Mouse (Mus musculus) limb, embryonic 13.5 days (tissue): ENCODE results near the gene Olfr1105. TPM values are rescaled to one million over a fixed set of nuclear protein-coding genes. Genes with fewer than 3 reads are reported as not detected.

Experiments used
- ATAC-seq: fragments of 200-750 bp; cut with Nextera tagmentation; 2 replicates; pipeline ENCODE4 v1.8.0; 2017; ENCODE audit warnings: low read depth, moderate number of reproducible peaks, moderate TSS enrichment; ENCODE audit not compliant: low FRiP score
- H3K27ac ChIP-seq: fragments of 300-500 bp; sonication (generic); 2 replicates; pipeline ENCODE4 v1.5.1; 2015; ENCODE audit warnings: inconsistent platforms, mild to moderate bottlenecking, moderate library complexity
- H3K27me3 ChIP-seq: fragments of 300-500 bp; sonication (generic); 2 replicates; pipeline ENCODE4 v1.6.1; 2015; ENCODE audit warnings: mild to moderate bottlenecking, inconsistent platforms
- H3K36me3 ChIP-seq: fragments of 300-500 bp; sonication (generic); 2 replicates; pipeline ENCODE4 v1.6.1; 2015; ENCODE audit warnings: inconsistent platforms, mild to moderate bottlenecking, moderate library complexity
- H3K4me1 ChIP-seq: fragments of 300-500 bp; sonication (generic); 2 replicates; pipeline ENCODE4 v1.6.1; 2015; ENCODE audit warnings: inconsistent platforms
- H3K4me2 ChIP-seq: fragments of 300-500 bp; sonication (generic); replicated peaks from 2 replicates; pipeline ENCODE4 v1.6.1; 2015; ENCODE audit warnings: inconsistent platforms, mild to moderate bottlenecking, moderate library complexity
- H3K4me3 ChIP-seq: fragments of 300-500 bp; sonication (generic); 2 replicates; pipeline ENCODE4 v1.5.1; 2015; ENCODE audit warnings: moderate library complexity, mild to moderate bottlenecking, inconsistent platforms
- H3K9ac ChIP-seq: fragments of 300-500 bp; sonication (generic); 2 replicates; pipeline ENCODE4 v1.6.1; 2015; ENCODE audit warnings: mild to moderate bottlenecking, inconsistent platforms
- H3K9me3 ChIP-seq: fragments of 300-500 bp; sonication (generic); 2 replicates; pipeline ENCODE4 v1.6.1; 2016; ENCODE audit warnings: inconsistent platforms
- WGBS: fragments of 180-500 bp; shearing (Covaris S2); methylation state at CpG from one replicate; pipeline ENCODE4 v1.1.7; 2015; 5-methylcytosine and 5-hydroxymethylcytosine counted together
- polyA plus RNA-seq: library from polyadenylated mRNA; unstranded; fragments of >200 nt; fragmentation: Nextera tagmentation; extraction: Ambion mirVana; gene quantifications from 2 replicates; pipeline ENCODE4 v1.2.1, GENCODE M21; 2015

The Olfr1105 gene
- not detected in 2 replicates for polyA plus RNA-seq

DNA sequence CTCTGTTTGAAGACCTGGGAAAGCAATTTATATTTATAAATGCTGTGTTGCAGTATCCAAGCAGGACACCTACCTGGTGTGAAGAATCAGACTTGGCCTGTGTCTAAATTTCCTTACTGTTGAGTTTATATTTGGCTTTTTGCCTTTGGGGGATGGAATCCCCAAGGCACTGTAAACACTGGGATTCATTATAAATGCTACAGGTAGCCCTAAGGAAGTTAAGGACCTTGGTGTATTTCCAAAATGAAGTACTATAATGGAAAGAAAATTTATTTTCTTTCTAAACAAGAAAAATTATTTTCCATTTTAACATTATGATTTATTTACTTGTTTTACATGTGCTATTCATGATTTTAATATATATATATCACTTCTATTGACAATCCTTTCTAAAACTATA is at the start of gene Olfr1105:
Gene Olfr1105 (minus strand): TSS at position 101 of the 400 bp plus-strand sequence.
- no peaks in the 10 kb centered on the region for H3K27me3 ChIP-seq
- no peaks in the 10 kb centered on the region for H3K36me3 ChIP-seq
- no peak for ATAC-seq
- H3K27ac ChIP-seq = no peak within 1 kb of the TSS
- no peaks in the 10 kb centered on the region for H3K9me3 ChIP-seq
- no peak within 1 kb of the TSS for H3K9ac ChIP-seq
- no peak within 1 kb of the TSS for H3K4me2 ChIP-seq
- H3K4me3 ChIP-seq = no peak within 1 kb of the TSS
- no peaks in the 10 kb centered on the region for H3K4me1 ChIP-seq

DNA sequence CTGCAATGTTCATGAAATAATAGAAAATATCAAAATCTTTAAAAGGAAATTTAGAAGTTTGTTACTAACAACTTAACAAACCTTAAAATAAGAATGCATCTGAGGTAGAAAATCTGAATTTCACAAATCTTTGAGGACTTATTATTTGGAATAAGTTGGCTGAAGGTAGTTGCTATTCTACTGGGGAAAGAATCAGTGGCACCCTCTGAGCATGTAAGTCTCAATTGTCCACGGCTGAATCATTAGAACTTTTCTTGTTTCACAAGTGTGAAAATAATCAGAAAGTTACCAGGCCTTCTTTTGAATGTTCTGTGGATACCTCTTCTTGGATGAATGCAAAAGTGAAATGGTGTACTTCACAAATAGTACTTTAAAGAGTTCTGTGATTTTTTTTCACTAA is 39.4 kb upstream of the Olfr1105 start, which contains the start of gene Olfr1107:
Gene Olfr1107 (minus strand): TSS at position 101 of the 400 bp plus-strand sequence.
- H3K4me3 ChIP-seq = no peak within 1 kb of the TSS
- H3K4me2 ChIP-seq = no peak within 1 kb of the TSS
- ATAC-seq = no peak
- no peaks in the 10 kb centered on the region for H3K9me3 ChIP-seq
- H3K36me3 ChIP-seq = no peaks in the 10 kb centered on the region
- no peak within 1 kb of the TSS for H3K9ac ChIP-seq
- no peak within 1 kb of the TSS for H3K27ac ChIP-seq
- no peaks in the 10 kb centered on the region for H3K27me3 ChIP-seq
- WGBS = 83% methylated on average over 1 of the region's 1 CpGs
- H3K4me1 ChIP-seq = no peaks in the 10 kb centered on the region

DNA sequence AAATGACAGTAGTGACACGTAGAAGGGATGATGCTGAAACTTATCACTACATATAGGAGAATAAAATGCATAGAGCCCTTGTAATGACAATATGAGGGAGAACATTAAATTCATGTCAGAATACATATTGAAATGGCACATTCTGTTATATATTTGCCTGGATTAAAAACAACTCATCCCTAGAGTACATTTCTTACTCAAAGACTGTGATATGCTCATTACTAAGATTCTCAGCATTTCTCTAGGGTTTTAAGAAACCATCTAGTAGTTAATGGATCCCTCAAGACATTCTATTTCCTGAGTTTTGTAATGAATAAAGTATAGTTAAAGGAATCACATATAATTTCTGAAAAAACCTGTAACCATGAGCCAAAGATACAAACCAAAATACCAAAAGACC is 15.8 kb upstream of the Olfr1105 start, which contains the start of gene Olfr1106:
Gene Olfr1106 (minus strand): TSS at position 101 of the 400 bp plus-strand sequence.
- Histone ChIP-seq H3K4me2 (no peak within 1 kb of the TSS), H3K4me3 (no peak within 1 kb of the TSS), H3K27ac (no peak within 1 kb of the TSS), H3K4me1 (no peaks in the 10 kb centered on the region), H3K27me3 (no peaks in the 10 kb centered on the region), H3K9ac (no peak within 1 kb of the TSS), H3K36me3 (no peaks in the 10 kb centered on the region), H3K9me3 (no peaks in the 10 kb centered on the region)
- WGBS = 73% methylated on average over 1 of the region's 1 CpGs
- ATAC-seq = no peak

DNA sequence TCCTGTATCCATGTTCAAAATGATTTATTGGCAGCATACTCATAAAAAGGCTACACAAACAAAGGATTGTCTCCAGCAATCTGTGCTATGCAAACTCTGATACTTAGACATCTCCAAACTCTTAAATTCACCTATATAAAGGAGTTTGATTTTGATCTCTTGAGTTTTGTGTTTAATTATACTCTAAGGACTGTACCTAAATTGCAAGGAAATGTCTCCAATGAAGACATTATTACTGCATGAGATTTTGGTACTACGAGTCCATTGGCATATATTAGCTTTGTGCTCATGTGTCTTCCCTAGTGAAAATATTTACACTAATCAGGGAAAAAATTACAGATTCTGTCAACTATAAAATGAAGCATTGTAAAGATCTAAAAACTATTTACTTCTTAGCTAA is 9.4 kb downstream of the Olfr1105 start, which contains the start of gene Olfr1104:
Gene Olfr1104 (minus strand): TSS at position 101 of the 400 bp plus-strand sequence.
- H3K27ac ChIP-seq = no peak within 1 kb of the TSS
- no peak for ATAC-seq
- H3K4me1 ChIP-seq = no peaks in the 10 kb centered on the region
- H3K4me2 ChIP-seq = no peak within 1 kb of the TSS
- H3K36me3 ChIP-seq = no peaks in the 10 kb centered on the region
- no peak within 1 kb of the TSS for H3K4me3 ChIP-seq
- no peaks in the 10 kb centered on the region for H3K27me3 ChIP-seq
- WGBS = 73% methylated on average over 1 of the region's 1 CpGs
- no peak within 1 kb of the TSS for H3K9ac ChIP-seq
- H3K9me3 ChIP-seq = no peaks in the 10 kb centered on the region

DNA sequence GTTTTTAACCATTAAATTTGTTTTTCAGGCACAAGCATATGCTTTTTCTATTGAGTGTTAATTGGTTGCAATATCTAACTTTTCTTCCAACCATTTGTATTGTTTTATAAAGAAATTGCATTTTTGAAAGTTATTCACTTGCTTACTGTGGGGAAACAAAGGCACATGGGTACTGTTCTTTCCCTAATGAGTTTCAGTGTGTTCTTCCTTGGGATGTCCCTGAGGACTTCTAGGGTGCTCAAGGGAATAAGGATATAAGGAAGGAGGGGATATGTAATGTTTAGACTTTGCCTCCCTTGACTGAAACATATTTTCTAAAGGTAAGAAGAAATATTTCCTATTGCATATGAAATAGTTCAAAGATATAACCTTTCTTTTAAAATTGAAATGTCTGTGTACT is 38.2 kb downstream of the Olfr1105 start, which contains the start of gene Olfr1102:
Gene Olfr1102 (plus strand): TSS at position 301 of the 400 bp plus-strand sequence.
- Histone ChIP-seq H3K27ac (no peak within 1 kb of the TSS), H3K4me3 (no peak within 1 kb of the TSS), H3K9me3 (no peaks in the 10 kb centered on the region), H3K36me3 (no peaks in the 10 kb centered on the region), H3K4me2 (no peak within 1 kb of the TSS), H3K9ac (no peak within 1 kb of the TSS), H3K27me3 (no peaks in the 10 kb centered on the region), H3K4me1 (no peaks in the 10 kb centered on the region)
- no peak for ATAC-seq

DNA sequence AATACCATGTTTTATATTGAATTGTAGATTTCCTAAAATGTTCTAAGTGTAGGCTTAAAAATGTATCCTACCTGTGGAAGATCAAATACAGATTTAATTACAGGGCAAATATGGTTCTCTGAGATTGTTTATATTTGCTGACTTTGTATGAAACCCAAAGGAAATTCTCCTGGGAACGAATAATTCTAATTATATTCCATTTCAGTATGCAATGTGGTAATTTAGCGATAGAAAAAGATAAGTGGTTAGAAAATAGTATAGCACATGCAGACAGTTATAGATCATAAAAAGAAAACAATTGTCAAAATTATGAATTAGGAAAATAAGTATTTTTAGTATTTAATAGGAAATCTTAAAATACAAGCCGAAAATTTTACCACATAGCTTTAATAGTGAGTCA is 45.2 kb downstream of the Olfr1105 start, which contains the start of gene Olfr1101:
Gene Olfr1101 (minus strand): TSS at position 101 of the 400 bp plus-strand sequence.
- H3K4me1 ChIP-seq = no peaks in the 10 kb centered on the region
- no peak within 1 kb of the TSS for H3K4me3 ChIP-seq
- H3K27ac ChIP-seq = no peak within 1 kb of the TSS
- H3K36me3 ChIP-seq = no peaks in the 10 kb centered on the region
- WGBS = 80% methylated on average over 3 of the region's 3 CpGs
- ATAC-seq = no peak
- H3K9ac ChIP-seq = no peak within 1 kb of the TSS
- no peak within 1 kb of the TSS for H3K4me2 ChIP-seq
- H3K27me3 ChIP-seq = no peaks in the 10 kb centered on the region
- no peaks in the 10 kb centered on the region for H3K9me3 ChIP-seq

Other genes with a start within 250 kb of the Olfr1105 start
- not detected in 2 replicates for gene Olfr141, start 226.5 kb downstream of the Olfr1105 start, polyA plus RNA-seq
- gene Olfr1094, start 211.9 kb downstream of the Olfr1105 start, polyA plus RNA-seq = not detected in 2 replicates
- gene Olfr1095, start 184.8 kb downstream of the Olfr1105 start, polyA plus RNA-seq = not detected in 2 replicates
- not detected in 2 replicates for gene Gm13723, start 161.7 kb downstream of the Olfr1105 start, polyA plus RNA-seq
- not detected in 2 replicates for gene Olfr1097, start 144.3 kb downstream of the Olfr1105 start, polyA plus RNA-seq
- not detected in 2 replicates for gene Olfr1098, start 112.0 kb downstream of the Olfr1105 start, polyA plus RNA-seq
- gene Olfr1099, start 75.8 kb downstream of the Olfr1105 start, polyA plus RNA-seq = not detected in 2 replicates
- not detected in 2 replicates for gene Olfr1100, start 56.6 kb downstream of the Olfr1105 start, polyA plus RNA-seq
- not detected in 2 replicates for gene Olfr1101, start 45.3 kb downstream of the Olfr1105 start, polyA plus RNA-seq
- gene Olfr1102, start 38.1 kb downstream of the Olfr1105 start, polyA plus RNA-seq = not detected in 2 replicates
- not detected in 2 replicates for gene Olfr1104, start 9.5 kb downstream of the Olfr1105 start, polyA plus RNA-seq
- gene Olfr1106, start 15.7 kb upstream of the Olfr1105 start, polyA plus RNA-seq = not detected in 2 replicates
- gene Olfr1107, start 39.3 kb upstream of the Olfr1105 start, polyA plus RNA-seq = not detected in 2 replicates
- not detected in 2 replicates for gene Olfr1109, start 59.5 kb upstream of the Olfr1105 start, polyA plus RNA-seq
- not detected in 2 replicates for gene Olfr259, start 78.0 kb upstream of the Olfr1105 start, polyA plus RNA-seq
- gene Olfr1110, start 103.8 kb upstream of the Olfr1105 start, polyA plus RNA-seq = not detected in 2 replicates
- not detected in 2 replicates for gene Olfr1111, start 116.1 kb upstream of the Olfr1105 start, polyA plus RNA-seq
- gene Olfr1112, start 151.3 kb upstream of the Olfr1105 start, polyA plus RNA-seq = not detected in 2 replicates
- gene Olfr1113, start 172.4 kb upstream of the Olfr1105 start, polyA plus RNA-seq = not detected in 2 replicates
- not detected in 2 replicates for gene Olfr1115, start 211.5 kb upstream of the Olfr1105 start, polyA plus RNA-seq
- not detected in 2 replicates for gene Olfr1116, start 231.0 kb upstream of the Olfr1105 start, polyA plus RNA-seq